Mouse (Mus musculus) megakaryocyte, embryonic 14.5 days (primary cell): Measurements from ENCODE around the gene Fdx1. TPM values are rescaled to one million over a fixed set of nuclear protein-coding genes. Genes with fewer than 3 reads are reported as not detected.
A peak's percentile ranks its signal among the peaks of the same experiment; 100 is the strongest.

Experiments
- H3K27me3 ChIP-seq: replicated peaks from 2 replicates; pipeline ENCODE3; 2012; ENCODE audit warnings: inconsistent platforms
- H3K36me3 ChIP-seq: replicated peaks from 2 replicates; pipeline ENCODE3; 2012; ENCODE audit warnings: low read length, inconsistent platforms, mixed read lengths
- H3K4me1 ChIP-seq: 2 replicates; pipeline ENCODE4 v1.6.1; 2012; ENCODE audit warnings: inconsistent platforms
- H3K4me3 ChIP-seq: replicated peaks from 2 replicates; pipeline ENCODE3; 2012; ENCODE audit warnings: moderate library complexity, mild to moderate bottlenecking, inconsistent platforms
- H3K9me3 ChIP-seq: 2 replicates; pipeline ENCODE4 v1.6.1; 2012; ENCODE audit warnings: inconsistent platforms
- FLI1 ChIP-seq: IDR thresholded peaks from 2 replicates; pipeline ENCODE4 v1.6.1; 2012; ENCODE audit warnings: low read length, inconsistent platforms, mixed read lengths
- GATA1 ChIP-seq: IDR thresholded peaks from 3 replicates; pipeline ENCODE4 v1.6.1; 2012; ENCODE audit warnings: mixed read lengths, low read length, inconsistent platforms, borderline replicate concordance
- polyA plus RNA-seq: library from polyadenylated mRNA; stranded (reverse); fragments of >175 nt; gene quantifications from 2 replicates; pipeline ENCODE4 v1.2.3, GENCODE M21; 2012; ENCODE audit warnings: low replicate concordance; ENCODE audit not compliant: insufficient read depth

Gene Fdx1
- 30.7 and 31.6 TPM in 2 replicates for polyA plus RNA-seq

DNA sequence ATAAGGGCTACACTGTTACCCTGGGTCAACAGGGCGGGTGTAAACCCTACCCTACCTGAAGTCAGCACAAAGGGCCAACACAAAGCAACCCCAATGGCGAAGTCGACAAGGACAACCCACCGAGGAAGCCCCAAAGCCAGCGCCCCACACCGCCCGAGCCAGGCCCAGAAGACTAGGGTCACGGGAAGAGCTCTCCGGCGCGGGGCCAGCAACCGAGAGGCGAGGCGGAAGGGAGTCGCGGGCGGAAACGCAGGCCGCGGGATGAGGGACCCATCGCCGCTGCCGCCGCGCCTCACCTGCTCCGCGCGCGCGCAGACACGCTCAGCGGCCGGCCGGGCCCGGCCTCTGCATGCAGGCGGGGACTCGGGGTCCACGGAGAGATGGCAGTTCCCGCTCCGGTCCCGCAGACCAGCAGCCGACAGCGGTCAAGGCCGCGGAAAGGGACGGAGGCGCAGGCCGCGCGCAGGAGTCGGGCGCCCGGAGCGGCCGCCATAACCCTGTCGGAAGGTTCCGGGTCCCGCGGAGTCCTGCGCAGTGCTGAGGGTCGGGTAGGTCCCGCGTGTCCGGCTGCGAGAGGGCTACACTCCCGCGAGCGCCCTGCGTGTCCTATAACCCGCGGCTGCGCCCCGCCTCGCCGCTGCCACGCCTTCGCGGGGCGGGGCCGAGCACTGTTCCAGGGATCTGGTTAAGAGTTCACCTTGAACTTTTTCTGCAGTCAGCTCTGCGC, at the start of gene Fdx1:
TSS of gene Fdx1 (minus strand) at position 582 of the 727 bp plus-strand sequence.
- TF ChIP-seq FLI1: no peak
- peak within 1 kb of the TSS; percentile 94 for H3K4me3 ChIP-seq
- peaks cover 9% of the 10 kb centered on the region for H3K27me3 ChIP-seq
- H3K9me3 ChIP-seq: peaks cover 6% of the 10 kb centered on the region
- no peaks in the 10 kb centered on the region for H3K36me3 ChIP-seq
- H3K4me1 ChIP-seq: peaks cover 15% of the 10 kb centered on the region

GRCm38 (mm10) chr9:52012781-52013436, 49.6 kb upstream of the Fdx1 start:
- TF ChIP-seq FLI1: no peak
- no peak for TF ChIP-seq GATA1
- no peaks in the 10 kb centered on the region for H3K4me1 ChIP-seq

DNA sequence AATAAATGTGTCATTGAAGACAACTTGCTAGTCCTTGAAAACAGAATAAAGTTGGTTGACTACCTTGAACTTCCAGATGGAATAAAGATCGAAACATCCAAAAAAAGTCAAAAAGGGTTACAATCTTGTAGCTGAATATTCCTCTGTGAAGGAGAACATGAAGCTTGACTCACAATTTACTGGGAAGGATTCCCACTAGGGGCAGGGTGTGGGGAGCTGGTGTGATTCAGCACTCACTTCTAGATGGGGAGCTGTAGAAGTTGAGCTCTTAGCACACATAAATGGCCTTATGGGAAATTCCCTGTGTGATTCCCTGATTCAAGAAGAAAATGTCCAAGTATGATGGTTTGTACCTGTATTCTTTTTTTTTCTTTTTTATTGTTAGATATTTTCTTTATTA, 49.0 kb upstream of the Fdx1 start:
- no peaks in the 10 kb centered on the region for H3K9me3 ChIP-seq
- no peak overlapping the region for H3K4me3 ChIP-seq
- no peaks in the 10 kb centered on the region for H3K36me3 ChIP-seq
- no peaks in the 10 kb centered on the region for H3K4me1 ChIP-seq
- peaks cover 14% of the 10 kb centered on the region for H3K27me3 ChIP-seq
- TF ChIP-seq GATA1 (no peak), FLI1 (no peak)

More at GRCm38 (mm10) chr9:52012781-52013436, 49.6 kb upstream of the Fdx1 start:
- H3K36me3 ChIP-seq: no peaks in the 10 kb centered on the region
- no peak overlapping the region for H3K4me3 ChIP-seq
- H3K9me3 ChIP-seq: no peaks in the 10 kb centered on the region
- peaks cover 12% of the 10 kb centered on the region for H3K27me3 ChIP-seq

DNA sequence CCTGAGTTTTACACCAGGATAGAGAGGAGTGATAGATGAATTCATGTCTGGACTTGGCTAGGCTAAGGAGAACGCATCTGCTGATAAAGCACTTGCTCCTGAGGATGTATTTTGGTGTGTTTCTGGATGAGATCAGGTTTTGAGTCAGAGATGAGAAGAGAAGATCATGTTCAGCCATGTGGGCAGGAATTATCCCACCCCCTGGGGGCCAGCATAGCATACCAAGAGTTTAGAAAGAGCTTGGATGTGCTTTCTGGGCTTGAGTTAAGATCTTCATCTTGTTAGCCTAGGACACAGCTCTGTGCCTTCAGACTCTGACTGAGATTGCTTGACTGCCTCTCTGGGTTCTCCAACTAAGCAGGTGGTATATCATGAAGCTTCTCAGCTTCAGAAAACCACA, 45.2 kb upstream of the Fdx1 start:
- Histone ChIP-seq H3K27me3 (peaks cover 14% of the 10 kb centered on the region), H3K36me3 (no peaks in the 10 kb centered on the region), H3K4me3 (no peak overlapping the region)

DNA sequence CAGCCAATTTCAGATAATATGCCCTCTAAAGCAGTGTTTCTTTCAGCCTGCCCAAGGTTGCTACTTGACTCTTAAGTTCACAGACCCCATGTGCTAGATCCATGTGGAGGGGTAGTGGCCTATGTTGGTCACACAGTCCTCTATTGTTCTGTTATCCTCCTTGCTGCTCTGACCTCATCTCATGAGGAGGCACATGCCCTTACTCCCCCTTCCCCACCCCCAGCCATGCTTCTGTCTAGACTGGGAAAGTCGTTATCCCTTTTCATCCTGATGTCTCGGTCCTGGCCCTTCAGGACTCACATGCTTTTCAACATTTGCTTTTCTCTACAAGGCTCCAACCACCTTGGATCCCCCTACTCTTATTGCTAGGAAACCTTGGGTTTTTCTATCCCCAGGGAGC, 44.0 kb upstream of the Fdx1 start:
- H3K9me3 ChIP-seq: no peaks in the 10 kb centered on the region
- H3K36me3 ChIP-seq: no peaks in the 10 kb centered on the region
- H3K4me3 ChIP-seq: no peak overlapping the region
- H3K27me3 ChIP-seq: peaks cover 13% of the 10 kb centered on the region
- TF ChIP-seq FLI1: no peak
- TF ChIP-seq GATA1: no peak
- H3K4me1 ChIP-seq: no peaks in the 10 kb centered on the region

More for the DNA sequence above, 45.2 kb upstream of the Fdx1 start:
- Histone ChIP-seq H3K9me3 (no peaks in the 10 kb centered on the region), H3K4me1 (no peaks in the 10 kb centered on the region)
- no peak for TF ChIP-seq GATA1
- TF ChIP-seq FLI1: no peak

DNA sequence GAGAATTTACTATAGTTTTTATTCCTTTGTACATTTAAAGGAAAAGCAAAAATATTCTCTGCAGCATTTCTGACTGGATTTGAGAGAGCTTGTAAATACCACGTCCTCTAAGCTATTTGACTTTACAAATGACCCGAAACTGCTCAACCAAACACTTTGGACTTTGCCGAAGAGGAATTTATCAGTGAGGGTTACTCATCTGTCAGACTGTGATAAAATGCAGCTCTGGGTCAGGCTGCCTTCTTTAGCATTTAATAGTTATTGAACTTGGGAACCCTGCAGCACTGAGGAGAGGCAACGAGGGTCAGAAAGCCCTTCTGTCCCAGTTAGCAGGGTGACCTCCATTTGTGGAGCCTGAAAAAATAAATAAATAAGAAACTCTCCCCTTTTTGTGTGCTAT, 40.1 kb upstream of the Fdx1 start:
- no peak for TF ChIP-seq FLI1
- Histone ChIP-seq H3K36me3 (no peaks in the 10 kb centered on the region), H3K27me3 (peaks cover 10% of the 10 kb centered on the region), H3K4me3 (no peak overlapping the region), H3K9me3 (peaks cover 4% of the 10 kb centered on the region; the same call in 1 of the 2 replicates), H3K4me1 (no peaks in the 10 kb centered on the region)

GRCm38 (mm10) chr9:51995331-51996099, 32.2 kb upstream of the Fdx1 start:
- no peaks in the 10 kb centered on the region for H3K36me3 ChIP-seq
- H3K27me3 ChIP-seq: no peaks in the 10 kb centered on the region
- no peak overlapping the region for H3K4me3 ChIP-seq
- peaks cover 19% of the 10 kb centered on the region; the same call in 1 of the 2 replicates for H3K9me3 ChIP-seq
- H3K4me1 ChIP-seq: 0 out of 2 replicates have a peak, but pooled peaks cover 3% of the 10 kb centered on the region
- TF ChIP-seq GATA1: no peak
- no peak for TF ChIP-seq FLI1

GRCm38 (mm10) chr9:51994636-51995260, 31.4 kb upstream of the Fdx1 start:
- TF ChIP-seq FLI1 (no peak), GATA1 (no peak)
- Histone ChIP-seq H3K9me3 (peaks cover 19% of the 10 kb centered on the region; the same call in 1 of the 2 replicates), H3K36me3 (no peaks in the 10 kb centered on the region), H3K4me1 (0 out of 2 replicates have a peak, but pooled peaks cover 3% of the 10 kb centered on the region), H3K27me3 (no peaks in the 10 kb centered on the region), H3K4me3 (no peak overlapping the region)

DNA sequence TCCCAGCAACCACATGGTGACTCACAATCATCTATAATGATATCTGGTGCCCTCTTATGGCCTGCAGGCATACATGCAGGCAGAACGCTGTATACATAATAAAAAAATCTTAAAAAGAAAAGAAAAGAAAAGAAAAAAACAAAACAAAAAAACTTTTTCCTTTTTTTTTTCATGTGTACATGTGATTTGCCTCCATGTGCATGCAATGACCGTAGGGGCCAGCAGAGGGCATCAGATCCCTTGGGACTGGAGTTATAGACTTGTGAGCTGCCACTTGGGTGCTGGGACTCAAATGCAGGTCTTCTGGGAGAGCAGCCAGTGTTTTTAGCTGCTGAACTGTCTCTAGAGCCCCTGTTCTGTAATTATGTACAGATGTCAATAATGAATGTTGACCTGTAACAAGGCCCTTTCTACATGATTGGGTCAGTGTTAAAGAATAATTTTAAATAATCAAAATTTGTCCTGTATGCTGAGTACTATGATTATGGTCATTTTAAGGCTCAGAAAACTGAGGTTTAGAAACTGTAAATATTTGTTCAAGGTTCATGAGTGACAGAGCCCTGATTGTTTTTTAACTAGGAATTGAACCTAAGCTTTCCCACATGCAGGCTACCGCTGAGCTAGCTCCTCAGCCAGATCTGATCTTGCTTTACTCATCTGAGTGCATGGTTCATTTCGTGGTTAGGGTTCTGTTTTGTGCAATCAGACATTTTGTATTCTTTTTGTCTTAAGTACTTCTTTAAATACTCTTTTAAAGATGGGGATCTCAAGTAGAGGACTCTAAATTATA, 30.3 kb upstream of the Fdx1 start:
- no peak overlapping the region for H3K4me3 ChIP-seq
- TF ChIP-seq FLI1 (no peak), GATA1 (no peak)
- H3K9me3 ChIP-seq: peaks cover 16% of the 10 kb centered on the region; the same call in 1 of the 2 replicates
- H3K4me1 ChIP-seq: 0 out of 2 replicates have a peak, but pooled peaks cover 3% of the 10 kb centered on the region
- no peaks in the 10 kb centered on the region for H3K36me3 ChIP-seq
- no peaks in the 10 kb centered on the region for H3K27me3 ChIP-seq
